Mouse (Mus musculus) CH12.LX (cell line): ENCODE measurements around the gene Map3k20.

Source experiments
- BHLHE40 ChIP-seq: IDR thresholded peaks from 2 replicates; pipeline ENCODE4 v1.6.1; 2011; ENCODE audit warnings: mild to moderate bottlenecking, low read depth, low read length, improper control_type of control experiment
- CTCF ChIP-seq, 2 experiments: IDR thresholded peaks in 1 of 2; conservative IDR thresholded peaks in 1 of 2; 2 replicates each; pipeline ENCODE4 v1.5.1; 2011 to 2012; ENCODE audit warnings: low read depth in 2 of 2, low read length in 2 of 2, improper control_type of control experiment in 1 of 2, inconsistent platforms in 1 of 2, mild to moderate bottlenecking in 1 of 2, moderate library complexity in 1 of 2
- EP300 ChIP-seq: IDR thresholded peaks from 2 replicates; pipeline ENCODE4 v1.6.1; 2011; ENCODE audit warnings: low read length, improper control_type of control experiment
- MAX ChIP-seq: IDR thresholded peaks from 2 replicates; pipeline ENCODE4 v1.6.1; 2011; ENCODE audit warnings: low read length, improper control_type of control experiment
- POLR2A ChIP-seq: IDR thresholded peaks from 2 replicates; pipeline ENCODE4 v1.6.1; 2011; ENCODE audit warnings: low read depth, mild to moderate bottlenecking, improper control_type of control experiment, low read length
- ZKSCAN1 ChIP-seq: IDR thresholded peaks from 2 replicates; pipeline ENCODE4 v1.6.1; 2012; ENCODE audit warnings: low read depth, inconsistent platforms, low read length, improper control_type of control experiment, borderline replicate concordance

DNA sequence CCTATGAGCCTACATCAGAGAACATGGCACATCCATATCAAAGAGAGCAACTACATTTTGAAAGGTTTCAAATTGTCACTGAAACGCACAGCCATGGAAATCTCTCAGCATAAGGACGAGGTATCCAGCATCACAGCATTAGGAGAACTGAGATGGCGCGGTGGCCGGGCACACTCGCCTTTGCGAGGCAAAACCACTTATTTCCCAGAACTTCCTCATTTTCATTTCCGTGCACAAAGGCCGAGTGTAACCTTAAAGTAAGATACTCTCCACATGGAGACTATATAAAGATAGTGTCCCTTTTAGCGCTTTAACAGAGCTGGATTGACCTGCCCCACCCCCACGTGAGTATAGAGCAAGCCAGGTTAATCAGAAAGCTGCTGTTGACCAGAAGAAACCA lies 94.0 kb downstream of the Map3k20 start:
- TF ChIP-seq BHLHE40 (no peak), MAX (no peak), ZKSCAN1 (no peak), EP300 (no peak), CTCF (conservative IDR thresholded peaks at IDR 0.05 in 1 of 2, IDR thresholded peaks at IDR 0.05 in 1 of 2; ENCODE audit: low read depth in 2 of 2, low read length in 2 of 2) (no peak), POLR2A (no peak)
